Mouse (Mus musculus) CD4-positive, CD25-positive, alpha-beta regulatory T cell, adult 4 months (primary cell): Measurements from ENCODE around the gene Slc25a20. TPM values are rescaled to one million over a fixed set of nuclear protein-coding genes. Genes with fewer than 3 reads are reported as not detected.

Source experiments
- ATAC-seq: one replicate; pipeline ENCODE4 v1.8.0; 2017
- polyA plus RNA-seq, 2 experiments: library from polyadenylated mRNA; unstranded; fragments of 100-300 nt; shearing (Covaris generic); gene quantifications; one replicate each; pipeline ENCODE4 v1.2.1; 2017

Gene Slc25a20
- polyA plus RNA-seq, 2 experiments from 2014 or later, result 40.4 to 61.1 TPM

DNA sequence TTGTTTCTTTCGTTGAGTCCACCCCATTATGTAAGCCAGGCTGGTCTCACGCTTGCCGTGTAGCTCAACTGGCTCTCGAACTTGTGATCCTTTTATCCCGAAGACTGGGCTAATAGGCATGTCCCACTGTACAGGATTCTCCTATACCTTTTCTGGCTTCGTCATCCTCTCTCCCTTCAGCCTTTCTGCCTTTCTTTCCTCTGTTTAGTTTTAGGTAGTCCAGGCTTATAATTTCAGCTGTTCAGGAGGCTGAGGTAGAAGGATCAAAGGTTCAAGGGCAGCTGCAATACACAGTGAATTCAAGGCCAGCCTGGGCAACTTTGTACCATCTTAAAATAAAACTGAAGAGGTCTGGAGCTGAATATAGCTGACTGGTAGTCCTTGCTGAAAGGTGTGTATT, 25.3 kb downstream of the Slc25a20 start:
- ATAC-seq, result no peak

DNA sequence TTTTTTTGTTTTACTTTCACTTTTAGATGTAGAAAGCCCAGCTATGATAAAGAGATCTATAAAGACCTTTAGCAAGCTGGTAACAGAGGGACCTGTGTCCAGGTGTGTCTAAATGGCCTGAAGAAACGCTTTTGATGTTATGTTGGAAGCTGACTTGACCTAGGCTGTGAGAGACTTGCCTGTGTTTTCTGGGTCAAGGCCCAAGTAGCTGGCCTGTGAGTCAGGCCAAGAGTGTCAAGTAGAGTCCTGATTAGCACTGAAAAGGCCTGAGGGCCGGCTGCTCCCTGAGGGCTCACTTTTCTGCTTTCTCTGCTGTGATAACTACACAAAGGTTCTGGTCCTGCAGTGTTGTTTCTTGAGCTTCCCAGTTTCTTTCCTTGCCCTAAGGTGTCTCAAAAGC, 25.8 kb downstream of the Slc25a20 start:
- ATAC-seq, result no peak

DNA sequence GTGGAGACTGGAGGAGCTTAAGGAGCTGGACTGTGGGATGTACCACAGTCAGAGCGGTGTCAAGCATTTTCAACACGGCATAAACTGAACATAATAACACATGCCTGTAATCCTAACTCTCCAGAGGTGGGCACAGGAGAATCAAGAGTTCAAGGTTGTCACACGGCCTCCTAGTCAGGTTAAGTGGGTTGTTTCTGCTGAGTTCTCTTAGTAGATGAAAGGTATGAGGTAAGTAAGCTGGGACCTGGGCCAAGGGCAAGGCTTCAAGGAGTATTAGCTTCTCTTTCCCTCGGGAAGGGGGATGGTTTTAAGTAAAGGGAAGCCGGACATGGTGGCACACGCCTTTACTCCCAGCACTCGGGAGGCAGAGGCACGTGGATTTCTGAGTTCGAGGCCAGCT, 26.6 kb downstream of the Slc25a20 start:
- no peak for ATAC-seq

DNA sequence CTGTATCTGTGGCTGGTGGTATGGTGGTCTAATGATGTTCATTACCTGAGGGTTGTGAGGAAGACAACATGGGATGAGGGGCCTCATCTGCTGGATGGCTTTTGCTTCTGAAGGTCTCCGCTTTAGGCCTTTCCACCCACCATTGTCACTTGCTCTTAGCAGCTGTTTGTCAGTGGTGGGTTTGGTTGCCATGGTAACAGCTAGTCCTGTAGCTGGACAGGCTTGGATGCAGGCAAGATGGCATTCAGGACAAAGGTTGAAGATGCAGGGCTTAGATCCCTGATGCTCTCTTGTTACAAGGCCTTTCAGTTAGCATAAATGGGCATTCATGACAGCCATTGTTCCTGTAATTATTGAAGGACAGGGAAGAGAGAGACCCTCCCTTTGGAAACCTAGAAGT, 27.2 kb downstream of the Slc25a20 start, which contains the start of gene Prkar2a:
TSS of gene Prkar2a (plus strand) at position 209 of the 400 bp plus-strand sequence.
- no peak for ATAC-seq

DNA sequence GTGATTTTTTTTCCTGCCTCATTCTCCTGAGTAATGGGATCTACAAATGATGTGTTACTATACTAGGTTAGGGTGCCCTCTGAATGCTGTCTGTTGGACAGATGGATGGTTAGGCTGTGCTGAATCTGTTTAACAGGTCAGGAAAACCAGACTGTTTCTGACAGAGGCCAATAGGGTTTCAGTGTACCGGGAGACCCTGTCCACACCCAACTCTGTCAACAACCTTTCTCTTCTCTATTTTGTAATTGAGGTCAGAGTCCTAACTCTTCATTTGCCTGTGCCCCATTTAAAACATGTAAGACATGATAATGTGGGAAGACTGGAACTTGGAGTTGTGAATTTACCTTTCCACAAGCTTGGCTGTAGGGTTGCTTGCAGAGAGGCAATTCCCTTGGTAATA, 28.1 kb downstream of the Slc25a20 start:
- ATAC-seq, result no peak

DNA sequence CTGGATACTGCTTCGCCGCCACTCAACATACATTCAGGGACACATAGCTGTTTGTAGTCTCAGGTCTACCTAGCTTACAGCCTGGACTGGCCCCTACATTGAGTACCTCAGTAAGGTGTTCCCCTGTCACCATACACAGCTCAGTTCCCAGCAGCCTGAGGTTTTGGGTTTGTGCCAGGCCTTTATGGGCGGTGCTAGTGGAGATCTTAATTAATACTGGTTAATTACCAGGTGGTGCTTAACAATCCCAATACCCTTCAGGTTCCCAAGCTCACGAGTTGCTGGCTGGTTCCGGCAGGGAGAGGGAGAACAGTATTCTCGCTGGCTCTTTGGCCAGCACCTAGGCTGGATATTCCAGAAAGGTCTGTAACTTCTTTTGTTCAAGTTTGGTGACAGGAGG, 29.0 kb downstream of the Slc25a20 start:
- no peak for ATAC-seq

DNA sequence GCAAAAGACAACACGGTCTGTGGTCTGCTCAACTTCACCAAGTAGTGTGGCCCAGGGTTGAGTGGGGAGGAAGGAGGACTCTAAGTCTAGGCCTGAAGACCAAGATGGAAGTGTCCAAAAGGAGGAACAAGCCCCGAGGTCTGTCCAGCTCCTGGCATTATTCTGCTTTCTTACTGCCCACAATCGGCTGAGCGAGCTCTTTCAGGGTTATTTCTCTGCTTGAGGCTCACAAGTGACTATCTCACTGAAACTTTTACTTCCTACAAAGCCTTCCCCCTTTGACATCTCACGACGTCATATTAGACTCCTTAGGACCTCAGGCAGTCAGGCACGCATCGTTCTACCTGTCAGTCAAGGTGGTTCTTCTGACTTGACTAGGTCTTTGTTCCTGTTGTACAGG, 29.5 kb downstream of the Slc25a20 start:
- peak; percentile 33 for ATAC-seq

DNA sequence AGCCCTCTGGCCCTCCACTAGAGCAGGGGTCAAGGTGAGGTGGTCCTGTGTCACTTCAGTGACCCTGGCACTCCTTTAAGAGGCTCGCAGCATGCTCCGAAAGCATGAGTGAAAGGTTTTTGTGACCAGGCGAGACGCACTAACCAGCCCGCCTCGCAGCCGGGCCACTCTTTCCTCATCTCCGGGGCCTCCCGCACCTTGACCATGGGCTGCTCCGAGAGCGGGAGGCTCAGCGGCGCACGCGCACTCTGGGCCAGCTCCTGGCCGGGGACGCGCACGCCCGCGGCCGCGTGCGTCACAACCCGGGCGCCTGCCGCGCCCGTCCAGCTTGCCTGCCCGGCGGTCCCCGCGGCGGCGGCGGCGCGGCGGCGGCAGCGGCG, 29.9 kb downstream of the Slc25a20 start:
- ATAC-seq, result peak; percentile 50

DNA sequence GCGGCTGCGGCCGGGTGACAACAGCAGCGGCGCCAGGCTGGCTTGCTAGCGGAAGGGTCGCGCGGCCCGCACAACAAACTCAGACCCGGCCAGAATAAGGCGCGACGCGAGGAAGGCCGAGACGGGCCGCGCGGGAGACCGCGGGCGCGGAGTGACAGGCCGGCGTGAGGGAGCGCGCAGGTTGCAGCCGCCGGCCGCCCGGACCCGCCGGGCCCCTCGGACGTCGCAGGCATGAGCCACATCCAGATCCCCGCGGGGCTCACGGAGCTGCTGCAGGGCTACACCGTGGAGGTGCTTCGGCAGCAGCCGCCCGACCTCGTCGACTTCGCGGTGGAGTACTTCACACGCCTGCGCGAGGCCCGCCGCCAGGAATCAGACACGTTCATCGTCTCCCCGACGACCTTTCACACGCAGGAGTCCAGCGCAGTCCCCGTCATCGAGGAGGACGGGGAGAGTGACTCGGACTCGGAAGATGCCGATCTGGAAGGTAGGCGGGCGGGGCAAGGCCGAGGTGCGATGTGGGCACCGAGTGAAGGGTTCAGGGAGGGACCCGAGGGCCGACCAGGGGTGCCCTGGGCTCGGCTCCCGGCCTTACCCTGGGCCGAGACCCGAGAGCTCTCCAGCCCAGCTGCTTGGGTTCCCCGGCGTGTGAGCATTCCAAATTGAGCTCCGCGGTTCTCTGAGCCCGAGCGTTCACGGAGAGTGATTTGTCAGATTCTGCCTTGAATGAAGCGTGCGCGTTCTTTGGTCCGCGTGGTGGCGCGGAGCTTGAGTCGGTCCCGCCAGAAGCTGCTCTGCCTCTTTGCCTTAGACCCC, 30.5 kb downstream of the Slc25a20 start:
- peak; percentile 60 for ATAC-seq

DNA sequence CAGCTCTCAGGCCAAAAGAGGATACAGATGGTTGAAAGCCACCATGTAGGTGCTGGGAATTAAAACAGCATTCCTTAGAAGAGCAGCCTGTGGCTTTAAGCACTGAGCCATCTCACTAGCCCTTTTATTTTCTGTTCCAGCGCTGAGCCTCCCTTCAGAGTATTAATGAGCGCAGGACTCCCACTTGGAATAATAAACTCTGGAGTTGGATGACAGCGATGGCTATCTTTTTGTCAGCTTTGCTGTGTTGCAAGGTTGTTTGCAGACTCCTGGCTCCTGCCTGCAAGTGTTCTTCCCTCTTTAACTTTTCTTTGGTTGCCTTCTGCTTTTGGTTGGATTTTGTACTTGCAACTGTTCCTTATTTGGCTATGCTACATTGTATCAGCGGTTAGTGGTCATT, 32.1 kb downstream of the Slc25a20 start:
- no peak for ATAC-seq

DNA sequence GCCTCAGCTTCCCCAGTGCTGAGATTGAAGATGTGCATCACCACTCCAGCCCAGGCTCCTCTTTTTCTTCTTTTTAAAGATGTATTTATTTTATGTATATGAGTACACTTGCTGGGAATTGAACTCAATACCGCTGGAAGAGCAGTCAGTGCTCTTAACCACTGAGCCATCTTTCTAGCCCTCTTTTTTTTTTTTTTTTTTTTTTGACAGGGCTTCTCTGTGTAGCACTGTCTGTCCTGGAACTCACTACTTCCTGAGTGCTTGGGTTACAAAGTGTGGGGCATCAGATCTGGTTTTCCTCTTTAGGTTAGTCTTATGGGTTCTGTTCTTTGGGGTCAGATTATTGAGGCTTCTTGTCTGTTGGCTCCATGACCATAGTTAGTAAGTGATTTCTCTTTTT, 32.6 kb downstream of the Slc25a20 start:
- no peak for ATAC-seq

DNA sequence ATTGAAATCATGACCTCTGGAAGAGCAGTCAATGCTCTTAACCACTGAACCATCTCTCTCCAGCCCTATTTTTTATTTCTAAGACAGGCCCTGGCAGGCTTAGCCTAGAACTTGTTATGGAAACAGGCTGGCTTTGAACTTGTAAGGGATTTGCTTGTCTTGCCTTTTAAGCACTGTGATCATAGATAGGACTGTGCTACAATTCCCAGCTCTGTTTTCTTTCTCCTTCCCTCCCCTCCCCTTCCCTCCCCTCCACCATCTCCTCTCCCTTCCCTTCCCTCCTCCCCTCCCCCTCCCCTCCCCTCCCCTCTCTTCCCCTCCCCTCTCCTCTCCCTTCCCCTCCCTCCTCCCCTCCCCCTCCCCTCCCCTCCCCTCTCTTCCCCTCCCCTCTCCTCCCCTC, 40.6 kb downstream of the Slc25a20 start:
- ATAC-seq, result no peak

DNA sequence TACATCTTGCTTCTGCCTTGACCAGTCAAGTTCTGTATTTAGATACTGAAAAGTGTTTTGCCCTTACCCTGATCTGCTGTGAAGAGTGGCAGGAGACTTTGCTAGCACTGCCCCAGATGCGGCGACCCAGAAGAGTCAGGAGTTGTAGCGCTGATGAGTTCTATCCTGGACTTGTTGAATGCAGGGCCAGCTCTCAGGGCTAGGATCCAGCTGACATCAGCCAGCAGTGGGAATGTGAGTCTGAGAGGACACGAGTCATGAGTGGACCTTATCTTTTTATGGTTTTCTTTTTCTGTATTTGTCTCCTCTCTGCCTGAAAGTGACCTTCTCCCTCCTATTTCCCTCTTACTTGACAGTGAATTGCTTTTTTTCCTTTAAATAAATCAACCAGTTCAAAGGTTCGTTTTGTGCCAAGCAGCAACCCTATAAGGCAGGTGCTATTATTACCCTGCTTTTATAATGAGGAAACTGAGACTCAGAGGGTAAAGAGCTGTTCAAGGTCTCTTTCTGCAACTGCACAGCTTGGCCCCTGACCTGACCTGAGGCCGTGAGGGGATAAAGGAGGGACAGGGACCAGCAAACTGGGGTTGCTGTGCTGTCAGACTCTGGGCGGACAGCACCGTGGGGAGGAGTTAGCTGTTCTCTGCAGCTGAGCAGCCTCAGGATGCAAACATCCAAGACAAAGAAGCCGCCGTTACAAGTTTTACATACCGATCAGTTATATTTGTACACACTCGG, 41.7 kb downstream of the Slc25a20 start:
- ATAC-seq, result no peak

DNA sequence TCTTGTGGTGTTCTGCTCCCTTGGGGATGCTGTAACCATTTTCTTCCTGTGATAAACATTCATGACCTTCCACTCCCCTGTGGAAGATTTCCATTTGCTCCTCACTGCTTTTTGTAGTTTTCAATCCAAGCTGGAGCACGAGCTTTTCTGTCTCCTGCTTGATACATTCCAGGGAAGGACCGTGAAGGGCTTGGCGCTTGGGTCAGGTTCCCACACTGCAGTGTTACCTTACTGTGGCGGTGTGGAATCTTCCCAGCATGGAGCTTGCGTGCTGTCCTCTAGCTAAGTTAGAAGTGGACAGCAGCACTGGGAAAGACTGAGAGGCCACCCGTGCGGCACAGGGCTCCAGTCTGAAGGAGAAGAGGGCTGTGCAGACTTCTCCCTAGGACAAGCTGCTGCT, 42.7 kb downstream of the Slc25a20 start:
- ATAC-seq, result no peak

DNA sequence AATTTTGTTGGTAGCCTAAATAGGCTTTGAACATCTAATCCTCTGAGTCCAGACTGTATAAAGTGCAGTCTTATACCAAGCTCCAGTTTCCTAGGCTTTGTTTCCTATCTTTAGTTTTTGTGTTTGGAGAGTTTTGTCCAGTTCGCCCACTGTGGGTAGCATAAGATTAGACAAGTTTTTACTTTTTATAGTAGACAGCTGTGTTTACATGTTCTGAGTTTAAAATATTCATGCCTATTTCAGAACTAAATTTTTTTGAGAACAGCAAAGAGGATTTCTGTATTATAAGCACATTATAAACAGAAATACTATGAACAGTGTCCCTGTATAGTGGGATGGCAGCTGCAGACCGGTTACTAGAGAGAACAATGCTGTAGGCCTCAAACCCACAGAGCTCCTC, 45.3 kb downstream of the Slc25a20 start:
- no peak for ATAC-seq

DNA sequence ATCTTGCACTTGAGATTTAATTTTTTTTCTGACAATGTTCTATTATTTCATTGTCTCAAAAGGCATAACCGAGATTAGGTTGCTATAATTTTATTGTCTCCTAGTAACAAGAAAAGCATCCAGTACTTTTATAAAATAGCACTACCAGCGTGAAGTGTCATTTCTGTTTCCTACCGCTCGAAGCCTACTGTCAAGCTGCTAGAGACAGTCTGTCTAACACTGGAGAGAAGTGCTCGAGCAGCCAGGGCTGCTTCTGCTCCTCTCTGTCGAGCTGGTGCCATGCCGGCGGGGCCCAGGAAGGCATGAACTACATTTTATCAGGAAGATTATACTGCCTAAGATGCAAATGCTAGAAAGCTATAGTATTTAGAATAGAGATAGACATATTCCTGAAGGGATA, 46.9 kb downstream of the Slc25a20 start:
- no peak for ATAC-seq

DNA sequence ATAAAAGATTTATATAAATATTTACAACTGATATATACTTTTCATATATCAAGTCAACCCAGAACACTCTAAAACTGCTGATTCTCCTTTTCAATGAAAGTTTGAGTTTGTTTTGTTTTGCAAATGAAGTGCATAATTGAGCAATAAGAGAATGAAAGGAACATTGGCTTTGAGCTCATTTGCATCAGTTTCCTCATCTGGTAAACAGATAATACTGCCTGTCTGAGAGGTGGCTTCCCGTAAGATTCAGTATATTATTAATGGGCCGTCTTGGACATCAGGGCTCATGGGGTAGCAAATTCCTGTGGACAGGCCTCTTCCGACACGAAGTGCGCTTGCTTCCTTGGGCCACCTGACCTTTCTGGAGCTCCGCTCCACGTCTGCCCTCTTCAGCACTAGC, 48.9 kb downstream of the Slc25a20 start:
- no peak for ATAC-seq

DNA sequence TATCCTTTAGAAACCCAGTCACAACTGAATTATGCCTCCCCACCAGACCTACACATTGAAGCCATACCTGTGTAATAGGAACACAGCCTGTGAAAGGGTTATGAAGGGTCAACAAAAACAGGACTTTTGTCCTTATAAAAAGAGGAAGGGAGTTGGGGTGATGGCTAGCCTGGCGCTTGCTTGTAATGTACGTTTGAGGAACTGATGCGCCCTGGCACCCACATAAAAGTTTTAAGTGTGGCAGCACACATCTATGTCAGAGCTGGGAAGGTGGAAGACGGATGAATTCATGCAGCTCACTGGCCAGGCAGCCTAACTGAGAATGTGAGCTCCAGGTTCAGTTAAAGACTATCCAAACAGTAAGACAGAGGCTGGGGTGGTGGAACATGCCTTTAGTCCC, 54.3 kb downstream of the Slc25a20 start:
- ATAC-seq, result no peak

DNA sequence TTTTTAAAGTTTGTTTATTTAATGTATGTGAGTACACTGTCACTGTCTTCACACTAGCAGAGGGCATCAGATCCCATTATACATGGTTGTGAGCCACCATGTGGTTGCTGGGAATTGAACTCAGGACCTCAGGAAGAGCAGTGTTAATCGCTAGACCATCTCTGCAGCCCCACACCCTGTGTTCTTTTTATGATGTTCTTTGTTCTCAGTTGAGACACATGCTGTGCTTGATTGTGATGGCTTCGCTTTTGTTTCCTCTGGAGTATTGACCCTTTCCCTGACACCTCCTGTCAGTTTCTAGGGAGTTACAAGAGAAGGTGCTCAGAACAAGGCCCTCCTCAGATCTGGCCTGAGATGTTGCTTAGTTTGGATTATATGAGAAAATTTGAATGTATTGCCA, 61.9 kb downstream of the Slc25a20 start:
- no peak for ATAC-seq

DNA sequence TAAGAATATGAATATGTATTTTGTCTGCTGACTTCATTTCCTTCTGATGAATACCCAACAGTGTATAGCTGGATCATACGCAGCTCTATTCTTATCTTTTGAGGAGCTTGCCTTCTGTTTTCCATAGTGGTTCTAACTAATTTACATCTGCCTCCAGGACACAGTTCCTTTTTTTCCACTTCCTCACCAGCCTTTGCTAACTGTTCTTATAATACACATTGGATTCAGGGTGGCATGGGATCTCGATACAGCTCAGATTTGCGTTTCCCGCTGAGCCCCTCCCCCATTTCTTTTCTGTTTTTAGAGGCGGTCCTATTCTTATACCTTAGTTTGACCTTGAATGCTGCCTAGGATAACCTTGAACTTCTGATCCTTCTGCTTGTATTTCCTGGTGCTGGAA, 64.2 kb downstream of the Slc25a20 start:
- ATAC-seq, result no peak

DNA sequence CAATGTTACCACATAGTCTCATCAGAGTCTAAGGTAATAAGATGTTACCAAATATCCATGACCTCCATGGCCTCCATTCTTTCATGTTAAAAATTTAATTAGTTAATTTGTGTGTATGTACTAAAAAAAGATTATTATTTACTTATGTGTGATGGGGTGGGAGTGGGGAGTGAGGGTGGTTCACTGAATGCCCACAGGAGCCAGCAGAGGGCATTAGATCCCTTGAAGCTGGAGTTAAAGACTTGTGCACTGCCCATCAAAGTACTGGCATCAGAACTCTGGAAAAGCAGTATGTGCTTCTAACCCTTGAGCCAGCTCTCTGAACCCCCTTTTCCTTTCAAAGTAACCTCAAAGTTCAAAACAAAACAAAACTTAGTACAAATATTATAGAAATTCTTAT, 67.2 kb downstream of the Slc25a20 start:
- ATAC-seq, result no peak

DNA sequence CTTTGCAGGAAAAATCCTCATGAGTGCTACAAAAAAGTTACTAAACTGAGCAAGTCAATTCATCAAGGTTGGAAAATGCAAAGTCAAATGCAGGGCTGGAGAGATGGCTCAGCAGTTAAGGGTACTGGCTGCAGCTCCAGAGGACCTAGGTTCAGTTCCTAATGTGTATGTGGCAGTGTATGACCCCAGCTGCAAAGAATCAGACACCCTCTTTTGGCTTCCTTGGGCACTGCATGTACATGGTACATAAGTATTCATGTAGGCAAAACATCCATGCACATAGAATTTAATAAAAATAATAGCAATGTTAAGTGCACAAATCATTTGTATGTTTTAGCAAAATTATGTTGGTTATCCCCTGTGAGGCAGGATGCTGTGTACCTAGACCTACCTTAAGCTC, 70.6 kb downstream of the Slc25a20 start:
- no peak for ATAC-seq
